Mouse (Mus musculus) heart, postnatal 4 days (tissue): ENCODE measurements around the gene Rasd1. TPM values are rescaled to one million over a fixed set of nuclear protein-coding genes. Genes with fewer than 3 reads are reported as not detected.

Experiments
- total RNA-seq, 2 experiments: library from RNA; stranded (reverse); gene quantifications; 2 replicates each; pipeline ENCODE4 v1.2.3; 2021

Rasd1 gene
- total RNA-seq, 2 experiments from 2014 or later = 4.0 to 4.4 TPM

Other genes starting within 250 kb of the Rasd1 start
- gene Pld6, start 177.3 kb downstream of the Rasd1 start, total RNA-seq = 1 to 10 TPM; 1.9 to 2.2 TPM
- gene Flcn, start 154.9 kb downstream of the Rasd1 start, total RNA-seq = 10 to 100 TPM; 22.1 to 28.0 TPM
- 10 to 100 TPM; 25.3 to 29.2 TPM for gene Nt5m, start 125.5 kb downstream of the Rasd1 start, total RNA-seq
- gene Cops3, start 125.1 kb downstream of the Rasd1 start, total RNA-seq = 10 to 100 TPM; 83.9 to 85.6 TPM
- gene Med9, start 16.7 kb downstream of the Rasd1 start, total RNA-seq = 10 to 100 TPM; 27.5 to 30.2 TPM
- 1 to 10 TPM; 2.3 to 2.9 TPM for gene Pemt, start 81.5 kb upstream of the Rasd1 start, total RNA-seq
- gene Rai1, start 140.1 kb upstream of the Rasd1 start, total RNA-seq = 10 to 100 TPM; 50.6 to 58.0 TPM